In genomic region chr12:118337291-118337690, GRCm38 (mm10) we compare ENCODE assay signal across 14 mouse cellular contexts.
"Had no signal": no experiment of that assay in that cellular context is flagged by ENCODE, and none has a peak within 500 bp of the region (broad histone marks: within the 10 kb centered on the region; RNA-seq: fewer than 3 reads in every experiment).

No protein-coding gene starts in this region.

- H3K9ac ChIP-seq: intestine, embryonic 15.5 days; limb, embryonic 12.5 days; liver, embryonic 15.5 days; midbrain, embryonic 15.5 days; neural tube, embryonic 15.5 days had no signal

- H3K4me2 ChIP-seq: intestine, embryonic 15.5 days; limb, embryonic 12.5 days; liver, embryonic 11.5 days; liver, embryonic 15.5 days; midbrain, embryonic 15.5 days; neural tube, embryonic 15.5 days had no signal

- ATAC-seq: intestine, embryonic 15.5 days; midbrain, embryonic 15.5 days had no signal

- H3K9me3 ChIP-seq: intestine, embryonic 15.5 days; limb, embryonic 12.5 days; liver, embryonic 15.5 days; midbrain, embryonic 10.5 days; midbrain, embryonic 15.5 days; neural tube, embryonic 15.5 days had no signal

- H3K4me1 ChIP-seq: intestine, embryonic 15.5 days; limb, embryonic 12.5 days; midbrain, embryonic 10.5 days; midbrain, embryonic 15.5 days; neural tube, embryonic 15.5 days had no signal

- H3K27ac ChIP-seq: intestine, embryonic 15.5 days; left cerebral cortex, adult 2 months; limb, embryonic 12.5 days; liver, embryonic 15.5 days; midbrain, embryonic 10.5 days; midbrain, embryonic 15.5 days; neural tube, embryonic 15.5 days had no signal

- DNase-seq: kidney, adult 18-20 months; kidney, postnatal 25 days; lung, postnatal 4 days; right cerebral cortex, adult 18-20 months; right cerebral cortex, postnatal 25 days; thymus, postnatal 36 days had no signal

- H3K4me3 ChIP-seq: intestine, embryonic 15.5 days; left cerebral cortex, adult 2 months; limb, embryonic 12.5 days; liver, embryonic 15.5 days; midbrain, embryonic 10.5 days; midbrain, embryonic 15.5 days; neural tube, embryonic 15.5 days had no signal

- H3K27me3 ChIP-seq: intestine, embryonic 15.5 days; limb, embryonic 12.5 days; liver, embryonic 15.5 days; midbrain, embryonic 15.5 days; neural tube, embryonic 15.5 days had no signal

- H3K36me3 ChIP-seq: intestine, embryonic 15.5 days; limb, embryonic 12.5 days; liver, embryonic 15.5 days; midbrain, embryonic 10.5 days; midbrain, embryonic 15.5 days; neural tube, embryonic 15.5 days had no signal
